Mouse (Mus musculus) thymus, adult 2 months (tissue): ENCODE data around the gene Sbsn.

Experiments
- CTCF ChIP-seq: fragments of 200-500 bp; IDR thresholded peaks from 2 replicates; pipeline ENCODE4 v1.5.1; 2012; ENCODE audit warnings: mild to moderate bottlenecking, control low read depth, low read length, moderate library complexity, borderline replicate concordance; ENCODE audit not compliant: control insufficient read depth, poor library complexity, insufficient read depth; ENCODE audit errors: extremely low read depth
- POLR2A ChIP-seq: fragments of 200-500 bp; IDR thresholded peaks from 2 replicates; pipeline ENCODE4 v1.6.1; 2012; ENCODE audit warnings: mild to moderate bottlenecking, low read length, control low read depth, moderate library complexity; ENCODE audit not compliant: control insufficient read depth, poor library complexity, insufficient read depth; ENCODE audit errors: extremely low read depth

GRCm38 (mm10) chr7:30749824-30750606, 1.3 kb upstream of the Sbsn start:
- TF ChIP-seq CTCF (no peak), POLR2A (no peak)
